Mouse (Mus musculus): ENCODE results near the gene Slc39a8. TPM values are rescaled to one million over a fixed set of nuclear protein-coding genes. Genes with fewer than 3 reads are reported as not detected.
A peak's percentile ranks its signal among the peaks of the same experiment; 100 is the strongest.

The Slc39a8 gene
- total and polyA plus RNA-seq, 3 experiments: 19.8 to 21.5 TPM; not detected in 1

- no peaks in the 10 kb centered on the region for H3K79me2 ChIP-seq (ENCODE audit: control insufficient read depth, insufficient read depth, low read length, poor library complexity)
- H3K4me3 ChIP-seq (ENCODE audit: control insufficient read depth in 1 of 2, insufficient read depth in 1 of 2, low read depth in 2 of 2, low read length in 2 of 2): no peak overlapping the region
- no peak overlapping the region for H3K27ac ChIP-seq (ENCODE audit: control insufficient read depth, low read depth, low read length)
- H3K9ac ChIP-seq (ENCODE audit: control insufficient read depth, low read depth, low read length, poor library complexity, severe bottlenecking): no peak overlapping the region
- no peaks in the 10 kb centered on the region for H3K27me3 ChIP-seq (ENCODE audit: control insufficient read depth in 1 of 2, insufficient read depth in 2 of 2, low read length in 2 of 2)
- no peaks in the 10 kb centered on the region; a peak in 1 of 4 replicates for H3K36me3 ChIP-seq (ENCODE audit: control insufficient read depth in 1 of 2, insufficient read depth in 2 of 2, low read length in 2 of 2)
- H3K9me3 ChIP-seq (replicated peaks; ENCODE audit: insufficient read depth, low read length): no peaks in the 10 kb centered on the region
- DNase-seq (ENCODE audit: low read depth, low spot score): no peak
- TF ChIP-seq HCFC1 (IDR thresholded peaks at IDR 0.05; ENCODE audit: low read depth, low read length): no peak
- no peak for TF ChIP-seq ETS1 (IDR thresholded peaks at IDR 0.05; ENCODE audit: low read depth, low read length)
- no peak for TF ChIP-seq UBTF (IDR thresholded peaks at IDR 0.05; ENCODE audit: borderline replicate concordance, insufficient read depth, low read depth, low read length)
- no peak for TF ChIP-seq TCF12 (IDR thresholded peaks at IDR 0.05; ENCODE audit: low read depth, low read length)
- no peaks in the 10 kb centered on the region for H3K4me1 ChIP-seq (ENCODE audit: control insufficient read depth in 1 of 2, insufficient read depth in 2 of 2, low read length in 2 of 2)
Observed at GRCm38 (mm10) chr3:135857134-135857533, 32.1 kb downstream of the Slc39a8 start.

- DNase-seq (ENCODE audit: low read depth, low spot score): no peak
- no peaks in the 10 kb centered on the region for H3K4me1 ChIP-seq (ENCODE audit: control insufficient read depth in 1 of 2, insufficient read depth in 2 of 2, low read length in 2 of 2)
- no peaks in the 10 kb centered on the region for H3K9me3 ChIP-seq (replicated peaks; ENCODE audit: insufficient read depth, low read length)
- TF ChIP-seq MAZ (IDR thresholded peaks at IDR 0.05; ENCODE audit: low read depth, low read length): no peak
- TF ChIP-seq KAT2A (conservative IDR thresholded peaks at IDR 0.05; ENCODE audit: low read depth, low read length): no peak
- TF ChIP-seq UBTF (IDR thresholded peaks at IDR 0.05; ENCODE audit: borderline replicate concordance, insufficient read depth, low read depth, low read length): no peak
- TF ChIP-seq EP300 (IDR thresholded peaks at IDR 0.05; ENCODE audit: low read depth in 1 of 2, low read length in 2 of 2): no peak
- no peak for TF ChIP-seq ZNF384 (IDR thresholded peaks at IDR 0.05; ENCODE audit: low read depth, low read length)
- TF ChIP-seq ETS1 (IDR thresholded peaks at IDR 0.05; ENCODE audit: low read depth, low read length): no peak
- no peak for TF ChIP-seq NRF1 (IDR thresholded peaks at IDR 0.05; ENCODE audit: insufficient read depth, low read depth, low read length, poor library complexity, severe bottlenecking)
- no peak overlapping the region for H3K9ac ChIP-seq (ENCODE audit: control insufficient read depth, low read depth, low read length, poor library complexity, severe bottlenecking)
- H3K79me2 ChIP-seq (ENCODE audit: control insufficient read depth, insufficient read depth, low read length, poor library complexity): no peaks in the 10 kb centered on the region
- no peaks in the 10 kb centered on the region for H3K27me3 ChIP-seq (ENCODE audit: control insufficient read depth in 1 of 2, insufficient read depth in 2 of 2, low read length in 2 of 2)
- H3K4me3 ChIP-seq (ENCODE audit: control insufficient read depth in 1 of 2, insufficient read depth in 1 of 2, low read depth in 2 of 2, low read length in 2 of 2): no peak overlapping the region
- no peak overlapping the region for H3K27ac ChIP-seq (ENCODE audit: control insufficient read depth, low read depth, low read length)
- no peaks in the 10 kb centered on the region; a peak in 1 of 4 replicates for H3K36me3 ChIP-seq (ENCODE audit: control insufficient read depth in 1 of 2, insufficient read depth in 2 of 2, low read length in 2 of 2)
Observed at GRCm38 (mm10) chr3:135859431-135859830, 34.4 kb downstream of the Slc39a8 start.

GRCm38 (mm10) chr3:135862804-135863203 lies 37.7 kb downstream of the Slc39a8 start:
- no peak overlapping the region for H3K9ac ChIP-seq (ENCODE audit: control insufficient read depth, low read depth, low read length, poor library complexity, severe bottlenecking)
- H3K9me3 ChIP-seq (replicated peaks; ENCODE audit: insufficient read depth, low read length): no peaks in the 10 kb centered on the region
- DNase-seq (ENCODE audit: low read depth, low spot score): peak; percentile 56
- no peaks in the 10 kb centered on the region; a peak in 1 of 4 replicates for H3K4me1 ChIP-seq (ENCODE audit: control insufficient read depth in 1 of 2, insufficient read depth in 2 of 2, low read length in 2 of 2)
- no peaks in the 10 kb centered on the region for H3K27me3 ChIP-seq (ENCODE audit: control insufficient read depth in 1 of 2, insufficient read depth in 2 of 2, low read length in 2 of 2)
- H3K27ac ChIP-seq (ENCODE audit: control insufficient read depth, low read depth, low read length): no peak overlapping the region
- H3K36me3 ChIP-seq (ENCODE audit: control insufficient read depth in 1 of 2, insufficient read depth in 2 of 2, low read length in 2 of 2): no peaks in the 10 kb centered on the region; a peak in 1 of 4 replicates
- no peak overlapping the region for H3K4me3 ChIP-seq (ENCODE audit: control insufficient read depth in 1 of 2, insufficient read depth in 1 of 2, low read depth in 2 of 2, low read length in 2 of 2)
- no peaks in the 10 kb centered on the region for H3K79me2 ChIP-seq (ENCODE audit: control insufficient read depth, insufficient read depth, low read length, poor library complexity)
- TF ChIP-seq POLR2AphosphoS5 (IDR thresholded peaks at IDR 0.05; ENCODE audit: borderline replicate concordance, low read depth, low read length) (no peak), ZC3H11A (IDR thresholded peaks at IDR 0.05; ENCODE audit: low read depth, low read length) (peak; percentile 21; the same call in 1 of the 2 replicates), SMC3 (IDR thresholded peaks at IDR 0.05; ENCODE audit: low read depth, low read length) (peak; percentile 60), ELF1 (IDR thresholded peaks at IDR 0.05; ENCODE audit: low read depth, low read length) (no peak), CTCF (IDR thresholded peaks at IDR 0.05 in 2 of 3, conservative IDR thresholded peaks at IDR 0.05 in 1 of 3; ENCODE audit: control insufficient read depth in 1 of 3, insufficient read depth in 1 of 3, low read depth in 2 of 3, low read length in 3 of 3, poor library complexity in 1 of 3, severe bottlenecking in 1 of 3) (peak; percentile 40 to 64 (median 63); a peak in 5 of 6 replicates), GABPA (IDR thresholded peaks at IDR 0.05; ENCODE audit: low read depth, low read length) (no peak), UBTF (IDR thresholded peaks at IDR 0.05; ENCODE audit: borderline replicate concordance, insufficient read depth, low read depth, low read length) (no peak), RAD21 (IDR thresholded peaks at IDR 0.05; ENCODE audit: low read depth, low read length) (peak; percentile 53), ZNF384 (IDR thresholded peaks at IDR 0.05; ENCODE audit: low read depth, low read length) (peak; percentile 69)
